Mouse (Mus musculus) kidney, adult 2 months (tissue): ENCODE measurements at regions not wholly inside any gene's neighbourhood (a gene's known extent, or its start where the extent isn't known, plus 50 kb on each side); places are given as distances from the start of the nearest gene placed in this dataset.

ENCODE experiments used
- CTCF ChIP-seq: fragments of 200-500 bp; conservative IDR thresholded peaks from 2 replicates; pipeline ENCODE4 v1.5.1; 2011; ENCODE audit warnings: low read depth, mild to moderate bottlenecking, control low read depth, low read length, moderate library complexity, mixed read lengths; ENCODE audit not compliant: insufficient read depth, insufficient read length
- POLR2A ChIP-seq: fragments of 200-500 bp; IDR thresholded peaks from one replicate; pipeline ENCODE4 v1.6.1; 2011; ENCODE audit warnings: low read depth, low read length, control low read depth

DNA sequence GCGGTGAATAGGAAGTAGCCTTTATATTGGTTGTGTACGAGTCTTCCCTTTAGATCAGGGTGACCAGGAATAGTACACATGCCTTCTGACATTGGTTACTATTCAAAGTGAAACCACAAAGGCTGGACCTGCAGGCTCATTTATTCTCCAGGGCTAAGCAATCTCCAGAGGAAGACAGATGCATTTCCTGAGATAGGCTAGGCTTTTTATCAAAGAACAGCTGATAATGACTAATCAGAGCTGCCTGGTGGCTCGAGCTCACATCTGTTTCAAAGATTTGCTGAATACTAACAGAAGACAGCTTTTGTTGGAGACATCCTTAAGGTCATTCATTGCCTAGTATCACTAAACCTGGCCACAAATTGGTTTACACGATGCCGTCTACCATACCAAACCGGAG lies 838.1 kb downstream of the Epha4 start:
- TF ChIP-seq POLR2A (no peak), CTCF (no peak)
